Mouse (Mus musculus) stomach, embryonic 15.5 days (tissue): ENCODE results near the gene Eid2b. TPM values are rescaled to one million over a fixed set of nuclear protein-coding genes. Genes with fewer than 3 reads are reported as not detected.
A peak's percentile ranks its signal among the peaks of the same experiment; 100 is the strongest.

Source experiments
- ATAC-seq: fragments of 200-750 bp; cut with Nextera tagmentation; 2 replicates; pipeline ENCODE4 v1.8.0; 2017; ENCODE audit warnings: low read depth, moderate number of reproducible peaks, moderate TSS enrichment; ENCODE audit not compliant: insufficient read depth, low FRiP score
- H3K27ac ChIP-seq: fragments of 300-500 bp; sonication (generic); 2 replicates; pipeline ENCODE4 v1.5.1; 2015; ENCODE audit warnings: mild to moderate bottlenecking, inconsistent platforms
- H3K27me3 ChIP-seq: fragments of 300-500 bp; sonication (generic); replicated peaks from 2 replicates; pipeline ENCODE4 v1.6.1; 2015; ENCODE audit warnings: inconsistent platforms
- H3K36me3 ChIP-seq: fragments of 300-500 bp; sonication (generic); 2 replicates; pipeline ENCODE4 v1.6.1; 2015; ENCODE audit warnings: inconsistent platforms
- H3K4me1 ChIP-seq: fragments of 300-500 bp; sonication (generic); 2 replicates; pipeline ENCODE4 v1.6.1; 2015; ENCODE audit warnings: inconsistent platforms
- H3K4me2 ChIP-seq: fragments of 300-500 bp; sonication (generic); 2 replicates; pipeline ENCODE4 v1.6.1; 2015; ENCODE audit warnings: mild to moderate bottlenecking, inconsistent platforms
- H3K4me3 ChIP-seq: fragments of 300-500 bp; sonication (generic); replicated peaks from 2 replicates; pipeline ENCODE4 v1.5.1; 2015; ENCODE audit warnings: inconsistent platforms
- H3K9ac ChIP-seq: fragments of 300-500 bp; sonication (generic); 2 replicates; pipeline ENCODE4 v1.6.1; 2015; ENCODE audit warnings: inconsistent platforms
- H3K9me3 ChIP-seq: fragments of 300-500 bp; sonication (generic); 2 replicates; pipeline ENCODE4 v1.6.1; 2016; ENCODE audit warnings: inconsistent platforms
- WGBS: fragments of 180-500 bp; shearing (Covaris S2); methylation state at CpG from one replicate; pipeline ENCODE4 v1.1.7; 2015; 5-methylcytosine and 5-hydroxymethylcytosine counted together
- polyA plus RNA-seq: library from polyadenylated mRNA; unstranded; fragments of >200 nt; fragmentation: Nextera tagmentation; extraction: Ambion mirVana; gene quantifications from 2 replicates; pipeline ENCODE4 v1.2.1, GENCODE M21; 2015

The Eid2b gene
- polyA plus RNA-seq, 1 experiment from 2014 or later, result 12.0 TPM

DNA sequence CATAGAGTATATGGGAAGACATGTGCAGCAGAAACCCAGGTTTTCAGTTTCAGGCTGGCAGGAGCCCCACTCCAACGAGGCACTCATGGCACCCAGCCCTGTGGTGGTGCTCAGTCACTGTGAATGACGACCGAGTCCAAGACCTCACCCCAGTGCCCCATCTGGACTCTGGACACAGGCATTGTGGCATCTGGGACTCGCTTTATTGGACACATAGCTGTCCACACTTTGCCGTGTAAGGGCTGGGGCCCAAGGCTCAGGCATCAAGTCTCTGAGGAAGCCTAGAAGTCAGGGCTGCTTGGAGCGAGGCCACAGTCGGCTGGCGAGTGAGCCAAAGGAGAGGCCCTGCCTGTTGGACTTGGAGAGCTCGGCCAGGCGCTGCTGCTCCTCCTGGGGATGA, 28.1 kb downstream of the Eid2b start:
- peaks cover 45% of the 10 kb centered on the region for H3K36me3 ChIP-seq
- peaks cover 16% of the 10 kb centered on the region for H3K27me3 ChIP-seq
- peaks cover 14% of the 10 kb centered on the region; the same call in 1 of the 2 replicates for H3K4me1 ChIP-seq
- H3K4me3 ChIP-seq, result no peak overlapping the region
- no peaks in the 10 kb centered on the region for H3K9me3 ChIP-seq
- no peak overlapping the region for H3K9ac ChIP-seq
- no peak overlapping the region for H3K27ac ChIP-seq
- no peak overlapping the region for H3K4me2 ChIP-seq
- WGBS, result 90% methylated on average over 10 of the region's 10 CpGs
- no peak for ATAC-seq

DNA sequence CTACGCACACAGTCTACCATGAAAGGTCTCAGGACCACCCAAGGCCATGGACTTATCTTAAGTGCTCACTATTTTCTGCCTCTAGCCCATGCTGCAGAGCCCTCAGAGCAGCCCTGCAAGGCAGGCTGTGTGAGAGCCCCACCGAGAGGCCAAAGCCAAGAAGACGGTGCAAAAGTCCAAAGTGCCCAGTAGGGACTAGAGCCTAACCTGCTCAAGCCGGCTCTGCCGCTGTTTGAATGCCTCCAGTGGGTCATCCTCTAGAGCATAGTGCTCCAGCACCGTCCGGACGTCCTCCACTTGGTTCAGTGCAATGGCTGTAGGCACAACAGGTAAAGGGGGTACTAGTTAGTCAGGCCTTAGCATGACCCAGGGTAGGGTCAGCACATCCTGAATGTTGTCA, 28.7 kb downstream of the Eid2b start:
- Histone ChIP-seq H3K9ac (no peak overlapping the region), H3K4me1 (peaks cover 19% of the 10 kb centered on the region), H3K4me2 (no peak overlapping the region), H3K9me3 (no peaks in the 10 kb centered on the region), H3K27ac (no peak overlapping the region), H3K36me3 (peaks cover 45% of the 10 kb centered on the region), H3K4me3 (no peak overlapping the region), H3K27me3 (peaks cover 10% of the 10 kb centered on the region)
- ATAC-seq, result no peak
- 91% methylated on average over 8 of the region's 8 CpGs for WGBS

DNA sequence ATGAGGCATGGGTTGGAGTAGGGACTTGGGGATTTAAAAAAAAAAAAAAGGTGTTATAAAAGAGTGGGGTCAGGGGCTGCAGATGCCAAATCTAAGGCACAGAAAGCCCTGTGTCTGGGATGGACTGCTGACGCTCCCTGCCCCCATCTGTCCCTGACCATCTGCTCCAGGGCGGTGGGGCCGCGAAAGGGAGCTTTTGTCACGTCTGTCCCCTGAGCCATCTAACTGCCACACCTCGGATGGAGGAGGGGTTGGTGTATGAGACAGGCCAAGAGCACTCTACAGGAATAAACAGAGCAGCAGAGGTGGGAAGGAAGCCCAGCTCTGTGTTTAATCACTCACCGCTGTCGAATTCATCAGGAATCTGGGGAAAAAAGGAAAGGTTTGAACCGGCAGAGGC, 32.2 kb downstream of the Eid2b start:
- WGBS, result 55% methylated on average over 9 of the region's 9 CpGs
- H3K36me3 ChIP-seq, result peaks cover 49% of the 10 kb centered on the region
- no peak overlapping the region for H3K9ac ChIP-seq
- no peak overlapping the region for H3K4me3 ChIP-seq
- H3K27me3 ChIP-seq, result no peaks in the 10 kb centered on the region
- ATAC-seq, result no peak
- peaks cover 8% of the 10 kb centered on the region for H3K4me1 ChIP-seq
- no peak overlapping the region for H3K27ac ChIP-seq
- no peak overlapping the region for H3K4me2 ChIP-seq
- H3K9me3 ChIP-seq, result no peaks in the 10 kb centered on the region

GRCm38 (mm10) chr7:28311151-28311925, 33.8 kb downstream of the Eid2b start:
- Histone ChIP-seq H3K4me3 (peak overlapping the region; percentile 98), H3K4me2 (peak overlapping the region; percentile 86), H3K27ac (peak overlapping the region; percentile 69), H3K4me1 (peaks cover 8% of the 10 kb centered on the region), H3K9me3 (no peaks in the 10 kb centered on the region), H3K36me3 (peaks cover 49% of the 10 kb centered on the region), H3K27me3 (no peaks in the 10 kb centered on the region), H3K9ac (peak overlapping the region; percentile 92)
- ATAC-seq, result peak; percentile 39
- 5% methylated on average over 35 of the region's 35 CpGs for WGBS

DNA sequence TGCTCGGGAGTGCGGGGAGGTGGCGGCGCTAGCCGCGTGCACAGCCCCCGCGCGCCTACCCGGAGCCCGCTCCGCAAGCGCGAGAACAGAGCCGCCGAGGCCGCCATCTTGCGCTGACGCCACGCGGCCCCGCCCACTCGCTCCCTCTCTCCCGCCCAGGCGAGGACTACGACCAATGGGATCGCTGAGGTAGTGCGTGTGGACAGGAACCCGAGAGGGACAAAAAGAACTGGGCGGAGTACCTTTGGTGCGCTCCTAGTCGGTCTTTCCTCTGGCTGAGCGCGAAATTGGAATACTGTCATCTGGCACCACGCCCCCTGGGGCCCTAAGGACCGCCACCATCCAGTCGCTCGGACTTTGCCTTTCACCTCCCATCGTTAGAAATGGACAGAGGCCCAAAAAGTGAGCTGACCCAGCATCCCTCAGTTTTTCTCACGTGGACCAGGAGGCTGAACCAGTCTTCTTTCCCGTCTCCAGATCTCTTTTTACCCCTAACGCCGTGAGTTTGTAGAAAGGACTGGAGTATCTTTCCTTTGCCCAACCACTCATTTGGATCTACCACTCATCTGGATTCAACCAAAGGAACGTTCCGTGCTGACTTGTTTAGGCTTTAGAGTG, 34.5 kb downstream of the Eid2b start, which contains the start of gene Timm50:
Gene Timm50, minus strand, starts transcription at position 147 of the 618 bp plus-strand sequence.
- H3K4me3 ChIP-seq, result peak within 1 kb of the TSS; percentile 98
- H3K4me1 ChIP-seq, result peaks cover 8% of the 10 kb centered on the region
- peak; percentile 98 for ATAC-seq
- H3K9me3 ChIP-seq, result no peaks in the 10 kb centered on the region
- peaks cover 51% of the 10 kb centered on the region for H3K36me3 ChIP-seq
- peak within 1 kb of the TSS; percentile 69 for H3K27ac ChIP-seq
- no peaks in the 10 kb centered on the region for H3K27me3 ChIP-seq
- H3K9ac ChIP-seq, result peak within 1 kb of the TSS; percentile 92
- under 1% methylated on average over 45 of the region's 45 CpGs for WGBS
- H3K4me2 ChIP-seq, result peak within 1 kb of the TSS; percentile 86

GRCm38 (mm10) chr7:28318036-28318435, 40.5 kb downstream of the Eid2b start:
- Histone ChIP-seq H3K4me3 (no peak overlapping the region), H3K36me3 (peaks cover 86% of the 10 kb centered on the region), H3K4me1 (no peaks in the 10 kb centered on the region), H3K4me2 (no peak overlapping the region), H3K9ac (no peak overlapping the region), H3K27ac (no peak overlapping the region), H3K27me3 (no peaks in the 10 kb centered on the region), H3K9me3 (no peaks in the 10 kb centered on the region)
- 81% methylated on average over 3 of the region's 3 CpGs for WGBS
- ATAC-seq, result no peak

GRCm38 (mm10) chr7:28318714-28319113, 41.2 kb downstream of the Eid2b start:
- ATAC-seq, result no peak
- H3K9ac ChIP-seq, result no peak overlapping the region
- peaks cover 93% of the 10 kb centered on the region for H3K36me3 ChIP-seq
- H3K4me3 ChIP-seq, result no peak overlapping the region
- WGBS, result 92% methylated on average over 17 of the region's 17 CpGs
- H3K9me3 ChIP-seq, result no peaks in the 10 kb centered on the region
- no peak overlapping the region for H3K27ac ChIP-seq
- no peak overlapping the region for H3K4me2 ChIP-seq
- H3K4me1 ChIP-seq, result no peaks in the 10 kb centered on the region
- no peaks in the 10 kb centered on the region for H3K27me3 ChIP-seq

DNA sequence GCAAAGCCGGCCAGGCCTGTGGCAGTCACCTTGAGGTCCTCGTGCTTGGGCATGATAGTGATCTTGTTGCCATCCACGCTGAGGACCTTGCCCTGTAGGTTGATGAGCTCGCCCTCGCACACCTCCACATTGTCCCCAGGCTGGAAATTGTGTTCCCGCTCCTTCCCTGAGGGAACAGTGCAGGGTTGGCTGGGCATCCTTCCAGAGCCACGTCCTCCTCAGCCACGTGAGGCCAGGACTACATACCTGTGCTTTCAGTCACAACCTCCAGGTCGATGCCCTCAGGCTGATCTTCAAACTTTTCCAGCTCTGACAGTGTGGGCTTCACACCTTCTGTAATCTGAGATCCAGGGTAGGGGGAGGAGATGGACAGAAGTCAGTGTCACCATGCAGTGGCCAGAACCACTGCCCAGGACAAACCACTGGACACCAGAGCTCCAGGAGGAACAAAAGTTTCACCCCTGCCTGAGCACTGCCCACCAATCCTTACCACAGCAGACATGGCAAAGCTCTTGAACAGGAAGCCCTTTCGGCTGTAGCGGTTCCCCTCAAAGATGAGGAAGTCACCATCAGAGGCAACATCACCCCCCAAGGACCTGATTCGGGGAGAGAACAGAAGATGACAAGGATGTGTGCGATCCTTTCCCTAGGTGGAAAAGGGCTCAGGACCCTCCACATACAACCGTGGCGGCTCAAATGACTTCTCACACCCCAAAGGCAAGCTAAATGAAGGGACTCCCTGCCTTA, 44.6 kb downstream of the Eid2b start:
- Histone ChIP-seq H3K9ac (no peak overlapping the region), H3K27ac (no peak overlapping the region), H3K36me3 (peaks cover 88% of the 10 kb centered on the region), H3K4me1 (no peaks in the 10 kb centered on the region), H3K27me3 (no peaks in the 10 kb centered on the region), H3K4me2 (no peak overlapping the region), H3K9me3 (no peaks in the 10 kb centered on the region), H3K4me3 (no peak overlapping the region)
- WGBS, result 92% methylated on average over 15 of the region's 15 CpGs
- ATAC-seq, result no peak

- no peak for ATAC-seq
- Histone ChIP-seq H3K9me3 (no peaks in the 10 kb centered on the region), H3K4me3 (no peak overlapping the region), H3K27ac (no peak overlapping the region), H3K4me1 (no peaks in the 10 kb centered on the region), H3K4me2 (no peak overlapping the region), H3K36me3 (peaks cover 79% of the 10 kb centered on the region), H3K27me3 (no peaks in the 10 kb centered on the region), H3K9ac (no peak overlapping the region)
- 96% methylated on average over 8 of the region's 8 CpGs for WGBS
Observed at GRCm38 (mm10) chr7:28325293-28325692, 47.8 kb downstream of the Eid2b start.

- Histone ChIP-seq H3K27me3 (no peaks in the 10 kb centered on the region), H3K9me3 (no peaks in the 10 kb centered on the region), H3K36me3 (peaks cover 74% of the 10 kb centered on the region), H3K4me3 (no peak overlapping the region), H3K27ac (no peak overlapping the region), H3K4me1 (no peaks in the 10 kb centered on the region), H3K4me2 (no peak overlapping the region), H3K9ac (no peak overlapping the region)
- WGBS, result 82% methylated on average over 4 of the region's 4 CpGs
- no peak for ATAC-seq
Observed at GRCm38 (mm10) chr7:28326457-28326856, 48.9 kb downstream of the Eid2b start.

- WGBS, result 95% methylated on average over 2 of the region's 2 CpGs
- Histone ChIP-seq H3K4me3 (no peak overlapping the region), H3K4me1 (no peaks in the 10 kb centered on the region), H3K27ac (no peak overlapping the region), H3K4me2 (no peak overlapping the region), H3K27me3 (no peaks in the 10 kb centered on the region), H3K36me3 (peaks cover 56% of the 10 kb centered on the region), H3K9ac (no peak overlapping the region), H3K9me3 (no peaks in the 10 kb centered on the region)
- ATAC-seq, result no peak
Observed at GRCm38 (mm10) chr7:28328260-28328659, 50.7 kb downstream of the Eid2b start.
